Mouse (Mus musculus): Measurements from ENCODE around the gene Alkbh5.
"Not testable (repeated sequence)": the region's sequence is repeated elsewhere in the genome, so short reads cannot be mapped to it uniquely, and the experiment has no call there.

Gene Alkbh5

DNA sequence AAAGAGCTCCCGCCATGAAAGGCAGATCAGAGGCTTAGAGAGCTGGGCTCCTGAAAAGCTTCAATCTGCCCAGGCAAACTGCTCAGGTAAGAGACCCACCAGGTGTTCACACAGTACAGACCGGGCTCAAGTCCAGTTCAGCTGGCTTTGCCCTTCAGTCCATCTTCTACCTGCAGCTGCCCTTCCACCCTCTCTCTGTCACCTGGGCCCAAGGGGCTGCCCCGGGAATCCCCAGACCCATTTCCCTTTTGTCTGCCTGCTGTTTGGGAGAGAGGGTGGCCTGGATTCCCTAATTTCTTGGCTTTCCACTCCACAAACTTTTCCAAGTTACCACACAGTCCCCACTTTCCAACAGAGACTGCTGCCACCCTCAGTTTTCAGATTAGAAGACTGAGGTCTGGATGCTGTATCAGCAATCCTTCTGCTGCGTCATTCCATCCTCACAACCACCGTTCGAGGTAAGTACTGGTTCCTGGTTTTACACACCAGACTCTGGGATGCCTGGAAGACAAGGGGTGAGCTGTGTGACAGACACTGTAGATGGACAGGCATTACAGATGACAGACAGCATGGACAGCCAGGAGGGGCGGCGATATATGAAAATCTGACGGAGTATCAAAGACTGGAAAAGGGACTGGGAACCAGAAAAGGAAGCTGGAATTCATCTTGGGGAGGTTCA is at the start of gene Alkbh5:
Gene Alkbh5, plus strand, starts transcription at position 202 of the 679 bp plus-strand sequence.
- peak; percentile 22 for DNase-seq

GRCm38 (mm10) chr11:60492726-60493125 is 43.5 kb upstream of the Alkbh5 start:
- no peak for DNase-seq

DNA sequence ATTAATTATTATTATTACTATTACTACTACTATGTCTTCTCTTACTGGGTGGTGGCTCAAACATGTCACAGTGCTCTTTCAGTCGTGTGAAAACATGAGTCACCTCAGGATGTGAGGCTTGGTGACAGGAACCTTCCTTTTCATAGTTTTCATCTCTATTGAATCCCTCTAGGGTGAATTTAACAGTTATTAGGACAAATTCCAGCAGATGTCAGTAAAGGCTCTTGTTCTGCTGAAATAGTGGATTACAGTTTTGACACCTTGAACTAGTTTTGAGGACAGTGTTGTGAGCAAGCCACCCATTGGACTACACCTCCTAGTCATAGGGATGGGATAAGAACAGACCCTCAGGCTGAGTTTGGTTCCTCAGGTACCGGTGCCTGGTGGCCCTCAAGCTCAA is 40.5 kb upstream of the Alkbh5 start:
- no peak for DNase-seq

- DNase-seq, result no peak
Observed at GRCm38 (mm10) chr11:60507281-60507680, 28.9 kb upstream of the Alkbh5 start.

GRCm38 (mm10) chr11:60508950-60509349 is 27.2 kb upstream of the Alkbh5 start:
- DNase-seq, result no peak

GRCm38 (mm10) chr11:60509500-60509899 is 26.7 kb upstream of the Alkbh5 start:
- peak; percentile 43 for DNase-seq

DNA sequence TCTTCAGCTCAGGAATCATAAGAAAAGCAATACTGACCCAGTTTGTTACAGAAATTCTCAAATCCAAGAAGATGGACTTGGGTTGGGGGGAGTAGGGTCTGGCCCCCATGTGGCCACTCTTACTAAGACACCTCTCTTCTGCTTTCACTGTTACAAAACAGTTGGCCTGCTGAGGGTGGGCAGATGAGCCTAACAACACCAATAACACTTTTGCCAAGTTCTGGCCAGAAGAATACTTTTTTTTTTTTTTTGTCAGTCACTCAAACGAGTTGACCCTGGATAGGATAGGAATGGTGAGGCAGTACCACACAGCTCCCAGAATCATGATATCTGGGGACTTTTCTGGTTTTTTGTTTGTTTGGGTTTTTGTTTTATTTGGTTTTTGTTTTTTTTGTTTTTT is 24.3 kb upstream of the Alkbh5 start:
- no peak for DNase-seq

- DNase-seq, result no peak
Observed at GRCm38 (mm10) chr11:60512520-60512919, 23.7 kb upstream of the Alkbh5 start.

DNA sequence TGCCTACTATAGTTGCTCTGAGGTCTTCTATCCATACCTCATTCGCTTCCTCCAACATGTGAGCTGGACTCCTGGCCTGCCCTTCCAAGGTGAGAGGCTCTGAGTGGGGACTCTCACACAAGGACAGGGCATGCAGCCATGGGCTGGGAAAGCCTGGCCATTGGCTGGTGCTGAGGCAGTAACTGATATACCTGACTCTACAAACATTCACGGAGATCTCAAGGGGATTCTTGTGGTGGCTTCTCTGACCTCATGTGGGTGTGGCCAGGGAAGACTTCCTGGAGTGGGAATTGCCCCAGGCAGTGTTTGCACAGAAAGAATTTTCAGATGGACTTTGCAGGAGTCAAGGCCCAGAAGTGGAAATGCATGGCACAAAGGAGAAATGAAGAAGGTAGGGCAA is 21.2 kb upstream of the Alkbh5 start:
- DNase-seq, result no peak

GRCm38 (mm10) chr11:60518305-60518704 is 17.9 kb upstream of the Alkbh5 start:
- no peak for DNase-seq

DNA sequence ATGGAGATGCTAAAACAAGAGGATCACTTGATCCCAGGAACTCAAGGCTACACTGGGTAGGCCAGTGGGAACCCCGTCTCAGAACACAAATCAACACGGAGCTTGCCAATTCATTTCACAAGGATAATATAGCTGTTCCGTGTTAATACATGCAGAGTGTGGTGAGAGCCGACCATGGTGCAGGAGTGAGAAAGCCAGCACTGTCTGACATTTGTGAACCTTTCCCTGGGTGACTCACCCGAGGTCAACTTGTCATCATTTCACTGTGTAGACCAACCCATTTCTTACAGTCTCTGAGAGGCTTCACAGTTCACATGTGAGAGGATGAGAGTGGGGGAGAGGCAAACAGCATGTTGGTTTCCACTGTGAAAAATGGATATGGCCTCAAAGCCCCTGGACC is 14.2 kb upstream of the Alkbh5 start:
- no peak for DNase-seq

DNA sequence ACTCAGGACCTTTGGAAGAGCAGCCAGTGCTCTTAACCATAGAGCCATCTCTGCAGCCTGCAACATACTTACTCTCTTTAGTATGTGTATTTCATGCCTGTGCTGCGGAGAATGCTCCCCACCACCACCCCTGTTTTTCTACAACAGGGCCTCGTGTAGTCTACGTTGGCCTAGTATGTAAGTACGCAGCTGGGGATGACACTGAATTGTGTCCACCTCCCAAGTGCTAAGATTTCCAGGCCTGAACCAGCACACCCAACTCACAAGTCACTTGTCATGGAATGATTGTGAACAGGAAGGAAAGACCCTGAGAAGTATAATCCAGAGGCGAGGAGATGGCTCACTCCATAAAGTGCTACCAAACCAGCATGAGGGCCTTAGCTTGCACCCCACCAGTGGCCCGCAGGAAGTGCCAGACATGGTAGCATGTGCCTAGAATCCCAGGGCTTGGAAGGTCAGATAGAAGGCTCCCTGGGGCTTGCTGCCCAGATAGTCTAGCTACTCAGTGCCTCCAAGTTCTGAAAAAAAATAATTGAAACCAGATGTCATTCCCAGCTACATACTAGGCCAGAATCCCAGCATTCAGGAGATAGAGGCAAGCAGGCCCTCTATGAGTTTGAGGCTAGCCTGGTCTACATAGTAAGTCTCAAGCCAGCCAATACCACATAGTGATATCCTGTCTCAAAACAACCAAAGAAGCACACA is 13.4 kb upstream of the Alkbh5 start:
- no peak for DNase-seq

GRCm38 (mm10) chr11:60526461-60526860 is 9.7 kb upstream of the Alkbh5 start:
- no peak for DNase-seq

- no peak for DNase-seq
Observed at GRCm38 (mm10) chr11:60535676-60536075, 505 bp upstream of the Alkbh5 start.

- peak; percentile 92 for DNase-seq
Observed at GRCm38 (mm10) chr11:60536859-60537467, 782 bp downstream of the Alkbh5 start.

- peak; percentile 97 for DNase-seq
Observed at GRCm38 (mm10) chr11:60537468-60538347, 1.5 kb downstream of the Alkbh5 start.

DNA sequence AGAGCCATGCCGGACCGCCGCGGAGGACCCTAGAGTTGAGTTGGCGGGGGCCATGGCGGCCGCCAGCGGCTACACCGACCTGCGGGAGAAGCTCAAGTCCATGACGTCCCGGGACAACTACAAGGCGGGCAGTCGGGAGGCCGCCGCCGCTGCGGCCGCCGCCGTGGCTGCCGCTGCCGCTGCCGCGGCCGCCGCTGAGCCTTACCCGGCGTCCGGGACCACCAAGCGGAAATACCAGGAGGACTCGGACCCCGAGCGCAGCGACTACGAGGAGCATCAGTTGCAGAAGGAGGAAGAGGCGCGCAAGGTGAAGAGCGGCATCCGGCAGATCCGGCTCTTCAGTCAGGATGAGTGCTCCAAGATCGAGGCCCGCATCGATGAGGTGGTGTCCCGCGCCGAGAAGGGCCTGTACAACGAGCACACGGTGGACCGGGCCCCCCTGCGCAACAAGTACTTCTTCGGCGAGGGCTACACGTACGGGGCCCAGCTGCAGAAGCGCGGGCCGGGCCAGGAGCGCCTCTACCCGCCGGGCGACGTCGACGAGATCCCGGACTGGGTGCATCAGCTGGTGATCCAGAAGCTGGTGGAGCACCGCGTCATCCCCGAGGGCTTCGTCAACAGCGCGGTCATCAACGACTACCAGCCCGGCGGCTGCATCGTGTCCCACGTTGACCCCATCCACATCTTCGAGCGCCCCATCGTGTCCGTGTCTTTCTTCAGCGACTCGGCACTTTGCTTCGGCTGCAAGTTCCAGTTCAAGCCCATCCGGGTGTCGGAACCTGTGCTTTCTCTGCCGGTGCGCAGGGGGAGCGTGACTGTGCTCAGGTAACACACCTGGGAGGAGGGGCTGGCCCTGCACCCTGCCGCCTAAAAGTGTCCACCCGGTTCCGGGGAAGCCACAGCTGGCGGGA is 2.4 kb downstream of the Alkbh5 start:
- DNase-seq, result peak; percentile 74

DNA sequence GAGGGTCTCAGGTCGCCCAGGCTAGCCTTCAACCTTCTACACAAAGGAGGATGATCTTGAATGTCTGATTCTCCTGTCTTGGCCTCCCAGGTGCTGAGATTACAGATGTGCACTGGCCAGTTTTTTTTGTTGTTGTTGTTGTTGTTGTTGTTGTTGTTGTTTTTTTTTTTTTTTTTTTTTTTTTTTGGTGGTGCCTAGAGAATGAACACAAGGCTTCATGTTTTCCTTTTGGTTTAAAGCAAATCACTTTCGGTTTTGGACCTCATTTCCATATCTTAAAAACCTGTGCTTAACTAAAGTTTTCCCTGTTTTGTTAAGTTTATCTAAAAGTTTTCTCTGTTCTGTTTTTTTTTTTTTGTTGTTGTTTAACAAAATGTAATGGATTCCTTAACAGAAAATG is 3.4 kb downstream of the Alkbh5 start:
- DNase-seq, result no peak

GRCm38 (mm10) chr11:60540002-60540610 is 3.9 kb downstream of the Alkbh5 start:
- DNase-seq, result no peak

- DNase-seq, result no peak
Observed at GRCm38 (mm10) chr11:60540761-60541160, 4.6 kb downstream of the Alkbh5 start.

GRCm38 (mm10) chr11:60541831-60542230 is 5.7 kb downstream of the Alkbh5 start:
- no peak for DNase-seq

DNA sequence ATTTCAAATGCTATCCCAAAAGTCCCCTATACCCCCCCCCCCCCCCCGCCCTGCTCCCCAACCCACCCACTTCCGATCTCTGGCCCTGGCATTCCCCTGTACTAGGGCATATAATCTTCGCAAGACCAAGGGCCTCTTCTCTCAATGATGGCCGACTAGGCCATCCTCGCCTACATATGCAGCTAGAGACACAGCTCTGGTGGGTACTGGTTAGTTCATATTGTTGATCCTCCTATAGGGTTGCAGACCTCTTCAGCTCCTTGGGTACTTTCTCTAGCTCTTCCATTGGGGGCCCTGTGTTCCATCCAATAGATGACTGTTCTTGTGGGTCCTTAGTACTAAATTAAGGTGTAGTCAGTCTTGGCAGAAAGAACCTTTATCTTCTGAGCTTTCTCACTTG is 7.0 kb downstream of the Alkbh5 start:
- not testable (repeated sequence) for DNase-seq
